ENCODE assay signal across 10 mouse cellular contexts in genomic region chr19:58558352-58558751, GRCm38 (mm10). TPM values are rescaled to one million over a fixed set of nuclear protein-coding genes. Genes with fewer than 3 reads are reported as not detected.
DNase-seq lines count a peak whose midpoint lies in the region; ATAC-seq and TF ChIP-seq lines count a peak whose summit lies in the region.
"Had no signal": no experiment of that assay in that cellular context is flagged by ENCODE, and none has a peak within 500 bp of the region (broad histone marks: within the 10 kb centered on the region; RNA-seq: fewer than 3 reads in every experiment).

No protein-coding gene starts in this region.

- WGBS in spleen, adult 2 months, result 42% methylated on average over 5 of the region's 5 CpGs
- WGBS in midbrain, postnatal 0 days, result 46% methylated on average over 5 of the region's 5 CpGs

- no peak overlapping the region for H3K4me3 ChIP-seq in spleen, adult 2 months (ENCODE audit: extremely low read depth, insufficient read depth, insufficient read length)
- H3K4me3 ChIP-seq in midbrain, postnatal 0 days (ENCODE audit: low read depth, low read length), result no peak overlapping the region
- H3K4me3 ChIP-seq: neural tube, embryonic 13.5 days had no signal

- no peak overlapping the region for H3K27ac ChIP-seq in spleen, adult 2 months (ENCODE audit: insufficient read depth, low read length)
- no peak overlapping the region for H3K27ac ChIP-seq in midbrain, postnatal 0 days (ENCODE audit: low read depth, low read length)
- H3K27ac ChIP-seq: neural tube, embryonic 13.5 days had no signal

- H3K9me3 ChIP-seq in midbrain, postnatal 0 days (ENCODE audit: low read length), result no peaks in the 10 kb centered on the region
- H3K9me3 ChIP-seq: neural tube, embryonic 13.5 days had no signal

- ATAC-seq in midbrain, postnatal 0 days (ENCODE audit: low FRiP score), result no peak

- no peak overlapping the region for H3K4me2 ChIP-seq in midbrain, postnatal 0 days (ENCODE audit: low read depth, low read length, poor library complexity, severe bottlenecking)
- H3K4me2 ChIP-seq: neural tube, embryonic 13.5 days had no signal

- TF ChIP-seq POLR2A in spleen, adult 2 months (IDR thresholded peaks at IDR 0.05; ENCODE audit: low read depth, low read length), result no peak

- TF ChIP-seq CTCF in spleen, adult 2 months (IDR thresholded peaks at IDR 0.05; ENCODE audit: extremely low read depth, insufficient read depth, insufficient read length, insufficient replicate concordance), result 0 out of 2 replicates have a peak, but pooled peaks have one; percentile 3
- TF ChIP-seq CTCF in midbrain, postnatal 0 days (IDR thresholded peaks at IDR 0.05), result peak; percentile 83

- no peak overlapping the region for H3K9ac ChIP-seq in midbrain, postnatal 0 days (replicated peaks; ENCODE audit: low read length, poor library complexity, severe bottlenecking)
- H3K9ac ChIP-seq: neural tube, embryonic 13.5 days had no signal

- H3K36me3 ChIP-seq in spleen, adult 2 months (ENCODE audit: control insufficient read depth, insufficient read depth, low read length), result no peaks in the 10 kb centered on the region
- H3K36me3 ChIP-seq in midbrain, postnatal 0 days (ENCODE audit: insufficient read depth, low read length), result no peaks in the 10 kb centered on the region
- H3K36me3 ChIP-seq: neural tube, embryonic 13.5 days had no signal

- no peaks in the 10 kb centered on the region for H3K4me1 ChIP-seq in spleen, adult 2 months (ENCODE audit: control insufficient read depth, insufficient read depth, insufficient read length)
- no peaks in the 10 kb centered on the region for H3K4me1 ChIP-seq in midbrain, postnatal 0 days (ENCODE audit: insufficient read depth, low read length)
- H3K4me1 ChIP-seq: neural tube, embryonic 13.5 days had no signal

- H3K27me3 ChIP-seq in spleen, adult 2 months (ENCODE audit: control insufficient read depth, insufficient read depth, low read length), result no peaks in the 10 kb centered on the region
- H3K27me3 ChIP-seq in midbrain, postnatal 0 days (ENCODE audit: insufficient read depth, low read length), result no peaks in the 10 kb centered on the region
- H3K27me3 ChIP-seq: neural tube, embryonic 13.5 days had no signal

- DNase-seq in gastrocnemius, adult 18-20 months (ENCODE audit: low spot score), result peak; percentile 14
- no peak for DNase-seq in gastrocnemius, postnatal 25 days
- no peak for DNase-seq in spleen, adult 2 months (ENCODE audit: low read depth in 1 of 2, low spot score in 2 of 2)
- DNase-seq in spleen, adult 12 weeks (ENCODE audit: low spot score), result no peak
- DNase-seq in cerebellum, postnatal 14 days, result peak; percentile 67 to 71
- peak; percentile 45 to 52 for DNase-seq in kidney, postnatal 4 days
- DNase-seq in midbrain, postnatal 0 days (ENCODE audit: low spot score), result peak; percentile 77
- no peak for DNase-seq in ovary, adult 18-20 months (ENCODE audit: low spot score)

RNA-seq across cellular contexts. Expression of gene Ccdc172, which starts 46.6 kb away (rescaled TPM):
- total RNA-seq in gastrocnemius, adult 18-20 months (2021), result not detected
- not detected for total RNA-seq in gastrocnemius, postnatal 25 days (2021)
- polyA plus RNA-seq in spleen, adult 2 months (2012; rRNA removed), result not detected in 2 replicates
- not detected in 2 replicates for total RNA-seq in midbrain, postnatal 0 days (2014; rRNA removed)
- polyA plus RNA-seq in midbrain, postnatal 0 days (2015; fragmentation: Nextera tagmentation; extraction: Ambion mirVana), result not detected in 2 replicates
- polyA plus RNA-seq: large intestine, adult 2 months; neural tube, embryonic 13.5 days had no signal

Comparison
In these comparisons a context has a peak if more than half of its experiments do, and no peak if none do; other contexts are left out.
1. DNase-seq: peak in gastrocnemius, adult 18-20 months (single experiment), cerebellum, postnatal 14 days (2 of 2), kidney, postnatal 4 days (2 of 2) and midbrain, postnatal 0 days (single experiment); none in gastrocnemius, postnatal 25 days (single experiment), spleen, adult 2 months (0 of 2), spleen, adult 12 weeks (single experiment) and ovary, adult 18-20 months (single experiment).